Mouse (Mus musculus) kidney, adult 2 months (tissue): ENCODE measurements around the gene Gadd45g. TPM values are rescaled to one million over a fixed set of nuclear protein-coding genes. Genes with fewer than 3 reads are reported as not detected.
"Not testable (repeated sequence)": the region's sequence is repeated elsewhere in the genome, so short reads cannot be mapped to it uniquely, and the experiment has no call there.

ENCODE experiments used
- DNase-seq: peaks from one replicate; pipeline ENCODE4 v3.0.0; 2021
- H3K27ac ChIP-seq: fragments of 200-500 bp; 2 replicates; pipeline ENCODE4 v1.5.1; 2012; ENCODE audit warnings: low read depth, low read length, control low read depth, inconsistent platforms; ENCODE audit not compliant: insufficient read depth
- H3K27me3 ChIP-seq: fragments of 200-500 bp; replicated peaks from 2 replicates; pipeline ENCODE4 v1.6.1; 2012; ENCODE audit warnings: mild to moderate bottlenecking, moderate library complexity, low read length, inconsistent platforms; ENCODE audit not compliant: control insufficient read depth, insufficient read depth
- H3K36me3 ChIP-seq: fragments of 200-500 bp; 2 replicates; pipeline ENCODE4 v1.6.1; 2012; ENCODE audit warnings: mild to moderate bottlenecking, moderate library complexity, low read length, inconsistent platforms; ENCODE audit not compliant: control insufficient read depth, insufficient read depth
- H3K4me1 ChIP-seq: fragments of 200-500 bp; 2 replicates; pipeline ENCODE4 v1.6.1; 2011; ENCODE audit warnings: low read length; ENCODE audit not compliant: control insufficient read depth, insufficient read depth
- H3K4me3 ChIP-seq: fragments of 200-500 bp; 2 replicates; pipeline ENCODE4 v1.5.1; 2011; ENCODE audit warnings: mild to moderate bottlenecking, low read depth, low read length, control low read depth; ENCODE audit not compliant: insufficient read depth
- CTCF ChIP-seq: fragments of 200-500 bp; conservative IDR thresholded peaks from 2 replicates; pipeline ENCODE4 v1.5.1; 2011; ENCODE audit warnings: low read depth, mild to moderate bottlenecking, control low read depth, low read length, moderate library complexity, mixed read lengths; ENCODE audit not compliant: insufficient read depth, insufficient read length
- POLR2A ChIP-seq: fragments of 200-500 bp; IDR thresholded peaks from one replicate; pipeline ENCODE4 v1.6.1; 2011; ENCODE audit warnings: low read depth, low read length, control low read depth
- WGBS: fragments of 180-500 bp; shearing (Covaris S2); methylation state at CpG from one replicate; pipeline ENCODE4 v1.1.7; 2018; 5-methylcytosine and 5-hydroxymethylcytosine counted together
- polyA plus RNA-seq: library from polyadenylated mRNA; depleted of rRNA; stranded (reverse); fragments of >200 nt; gene quantifications from 2 replicates; pipeline ENCODE4 v1.2.3, GENCODE M21; 2012

Gadd45g gene
- polyA plus RNA-seq, 1 experiment, result 57.2 TPM

DNA sequence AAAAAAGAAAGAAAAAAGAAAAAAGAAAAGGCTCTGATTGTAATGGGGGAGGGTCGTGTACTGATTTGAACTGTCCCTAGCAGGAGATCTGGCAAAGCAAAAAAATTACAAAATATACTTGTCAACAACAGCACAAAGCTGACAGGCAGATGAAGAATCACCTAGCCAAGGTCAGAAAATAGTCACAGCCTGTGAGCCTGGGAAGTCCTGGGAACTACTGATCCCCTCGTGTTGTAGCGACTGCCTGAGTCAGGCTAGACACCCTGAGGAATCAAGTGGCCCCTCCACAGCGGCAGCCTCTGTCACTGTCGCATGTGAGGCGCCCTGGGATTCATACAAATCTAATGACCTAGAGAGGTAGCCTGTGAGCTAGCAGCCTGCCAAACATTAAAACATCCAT, 27.1 kb upstream of the Gadd45g start:
- no peak for DNase-seq
- WGBS, result 72% methylated on average over 6 of the region's 6 CpGs
- no peaks in the 10 kb centered on the region for H3K27me3 ChIP-seq
- no peak overlapping the region for H3K4me3 ChIP-seq
- TF ChIP-seq CTCF, result no peak
- no peak for TF ChIP-seq POLR2A
- peaks cover 13% of the 10 kb centered on the region for H3K4me1 ChIP-seq
- peak overlapping the region; percentile 11; the same call in 1 of the 2 replicates for H3K27ac ChIP-seq
- no peaks in the 10 kb centered on the region for H3K36me3 ChIP-seq

- peak; percentile 70 for DNase-seq
- TF ChIP-seq CTCF (no peak), POLR2A (no peak)
- Histone ChIP-seq H3K4me1 (peaks cover 20% of the 10 kb centered on the region), H3K4me3 (no peak overlapping the region), H3K27me3 (no peaks in the 10 kb centered on the region), H3K36me3 (no peaks in the 10 kb centered on the region), H3K27ac (no peak overlapping the region)
- 27% methylated on average over 3 of the region's 3 CpGs for WGBS
These were observed 24.5 kb upstream of the Gadd45g start for GRCm38 (mm10) chr13:51821988-51822387.

- DNase-seq, result peak; percentile 85
- Histone ChIP-seq H3K36me3 (no peaks in the 10 kb centered on the region), H3K4me3 (peak overlapping the region; percentile 53; the same call in 1 of the 2 replicates), H3K27me3 (no peaks in the 10 kb centered on the region), H3K4me1 (peaks cover 20% of the 10 kb centered on the region), H3K27ac (peak overlapping the region; percentile 94)
- 32% methylated on average over 8 of the region's 8 CpGs for WGBS
- TF ChIP-seq POLR2A (no peak), CTCF (no peak)
These were observed 22.5 kb upstream of the Gadd45g start for GRCm38 (mm10) chr13:51823822-51824495.

DNA sequence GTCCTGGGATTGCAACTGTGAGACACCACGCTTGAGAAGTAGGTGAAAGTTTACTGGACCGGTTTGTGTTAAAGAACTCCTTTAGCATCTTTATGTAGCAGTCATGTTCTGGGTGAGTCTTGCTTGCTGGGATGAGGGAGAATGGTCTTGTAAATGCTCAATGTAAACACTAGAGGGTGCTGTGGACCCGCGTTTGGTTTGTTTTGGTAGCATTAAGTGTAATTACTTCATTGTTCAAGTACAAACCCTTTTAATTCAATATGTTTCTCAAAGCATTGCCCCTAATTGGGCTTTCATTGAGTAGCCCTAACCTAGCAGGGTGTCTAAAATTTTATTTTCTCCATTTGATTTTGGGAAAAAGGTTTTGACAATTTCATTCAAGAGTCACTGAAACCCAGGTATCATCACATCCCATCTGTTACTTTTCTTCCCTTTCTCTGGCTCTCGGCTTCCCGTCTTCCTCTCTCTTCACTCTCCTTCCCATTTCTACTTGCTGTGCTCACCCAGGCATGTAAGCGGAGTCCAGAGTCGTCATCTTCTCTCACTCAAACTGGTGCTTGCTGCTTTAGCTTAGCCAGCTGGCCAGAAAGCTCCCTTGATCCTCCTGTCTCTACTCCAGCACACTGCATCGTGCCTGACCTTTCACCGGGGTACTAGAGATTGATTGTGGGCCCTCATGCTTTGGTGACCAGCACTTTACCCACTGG, 15.6 kb upstream of the Gadd45g start:
- 17% methylated on average over 10 of the region's 10 CpGs for WGBS

DNA sequence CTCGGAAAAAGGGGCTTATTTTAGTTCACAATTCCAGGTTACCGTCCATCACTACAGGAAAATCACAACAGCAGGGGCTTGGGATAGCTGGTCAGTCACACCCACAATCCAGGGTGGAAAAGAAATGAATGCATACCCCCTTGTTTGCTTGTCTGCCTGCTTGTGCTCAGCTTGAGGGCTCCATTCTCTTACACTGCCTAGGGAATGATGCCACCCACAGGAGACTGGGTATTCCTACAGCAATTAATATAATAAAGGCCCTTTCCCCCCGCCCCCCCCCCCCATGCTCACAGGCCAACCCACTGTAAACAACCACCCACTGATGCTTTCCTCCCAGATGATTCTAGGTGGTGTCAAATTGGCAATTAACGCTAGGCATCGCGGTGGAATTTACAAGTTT, 14.0 kb upstream of the Gadd45g start:
- H3K4me1 ChIP-seq, result no peaks in the 10 kb centered on the region
- H3K4me3 ChIP-seq, result no peak overlapping the region
- no peaks in the 10 kb centered on the region for H3K36me3 ChIP-seq
- no peak for DNase-seq
- H3K27me3 ChIP-seq, result no peaks in the 10 kb centered on the region
- no peak for TF ChIP-seq CTCF
- no peak for TF ChIP-seq POLR2A
- 90% methylated on average over 6 of the region's 6 CpGs for WGBS
- no peak overlapping the region for H3K27ac ChIP-seq

More for the DNA sequence above, 15.6 kb upstream of the Gadd45g start:
- no peaks in the 10 kb centered on the region; the same call in 1 of the 2 replicates for H3K4me1 ChIP-seq
- no peak overlapping the region for H3K27ac ChIP-seq
- no peaks in the 10 kb centered on the region for H3K27me3 ChIP-seq
- TF ChIP-seq CTCF (peak; percentile 48), POLR2A (no peak)
- peak; percentile 61 for DNase-seq
- no peaks in the 10 kb centered on the region for H3K36me3 ChIP-seq
- no peak overlapping the region for H3K4me3 ChIP-seq

- H3K27me3 ChIP-seq, result no peaks in the 10 kb centered on the region
- 53% methylated on average over 2 of the region's 2 CpGs for WGBS
- peak; percentile 70 for DNase-seq
- H3K4me1 ChIP-seq, result no peaks in the 10 kb centered on the region
- H3K4me3 ChIP-seq, result no peak overlapping the region
- no peak overlapping the region for H3K27ac ChIP-seq
- no peaks in the 10 kb centered on the region for H3K36me3 ChIP-seq
- TF ChIP-seq CTCF (no peak), POLR2A (no peak)
These were observed 12.9 kb upstream of the Gadd45g start for GRCm38 (mm10) chr13:51833611-51834010.

DNA sequence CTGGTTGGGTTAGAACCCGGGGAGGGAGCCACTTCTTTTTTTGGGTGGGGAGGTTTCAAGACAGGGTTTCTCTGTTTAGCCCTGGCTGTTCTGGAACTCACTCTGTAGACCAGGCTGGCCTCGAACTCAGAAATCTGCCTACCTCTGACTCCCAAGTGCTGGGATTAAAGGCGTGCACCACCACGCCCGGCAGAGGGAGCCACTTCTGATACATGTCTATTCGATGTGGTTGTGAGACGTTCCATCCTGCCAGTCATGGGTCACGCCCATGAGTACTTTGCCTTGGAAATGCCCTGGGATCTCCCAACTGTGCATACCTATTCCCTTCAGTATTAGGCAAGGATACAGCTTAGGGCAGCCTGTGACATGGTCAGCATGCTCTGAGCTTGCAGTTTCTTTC, 12.5 kb upstream of the Gadd45g start:
- not testable (repeated sequence) for H3K27ac ChIP-seq, H3K36me3 ChIP-seq, H3K4me3 ChIP-seq, H3K4me1 ChIP-seq, H3K27me3 ChIP-seq
- peak; percentile 69 for DNase-seq
- WGBS, result 54% methylated on average over 8 of the region's 8 CpGs
